Mouse (Mus musculus): Measurements from ENCODE around the gene Ppp1r10.

Ppp1r10 gene

GRCm38 (mm10) chr17:35916297-35917142 is at the start of gene Ppp1r10, which contains the start of gene Mrps18b:
Gene Ppp1r10, plus strand, starts transcription at chr17:35916434.
Gene Mrps18b, minus strand, starts transcription at chr17:35916389.
- peak; percentile 99 for DNase-seq (ENCODE audit: extremely low read depth, insufficient read length, low spot score)

- DNase-seq (ENCODE audit: extremely low read depth, insufficient read length, low spot score) = peak; percentile 64
Observed at GRCm38 (mm10) chr17:35866911-35867890, 49.0 kb upstream of the Ppp1r10 start.

GRCm38 (mm10) chr17:35868165-35868820 is 47.9 kb upstream of the Ppp1r10 start:
- peak; percentile 46 for DNase-seq (ENCODE audit: extremely low read depth, insufficient read length, low spot score)

DNA sequence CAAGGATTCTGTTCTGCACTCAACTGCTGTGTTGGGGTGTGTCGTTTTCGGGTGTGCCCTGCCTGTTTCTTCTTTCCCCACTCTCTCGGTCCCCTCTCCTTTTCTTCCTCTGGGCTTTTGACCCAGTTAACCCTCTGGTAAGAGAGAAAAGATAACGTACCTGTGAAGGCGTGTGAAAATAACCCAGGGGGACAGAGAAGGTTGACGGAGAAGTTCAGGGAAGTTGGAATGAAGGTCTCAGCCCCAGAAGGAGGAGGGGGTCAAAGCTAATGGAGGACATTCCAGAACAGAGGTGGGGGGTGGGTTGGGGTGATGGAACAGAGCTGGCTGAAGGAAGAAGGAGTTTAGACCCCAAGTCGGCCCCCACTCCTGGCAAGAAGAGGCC is 47.3 kb upstream of the Ppp1r10 start:
- no peak for DNase-seq (ENCODE audit: extremely low read depth, insufficient read length, low spot score)

- peak; percentile 62 for DNase-seq (ENCODE audit: extremely low read depth, insufficient read length, low spot score)
Observed at GRCm38 (mm10) chr17:35869346-35870067, 46.7 kb upstream of the Ppp1r10 start.

- DNase-seq (ENCODE audit: extremely low read depth, insufficient read length, low spot score) = peak; percentile 86
Observed at GRCm38 (mm10) chr17:35870151-35870883, 45.9 kb upstream of the Ppp1r10 start.

DNA sequence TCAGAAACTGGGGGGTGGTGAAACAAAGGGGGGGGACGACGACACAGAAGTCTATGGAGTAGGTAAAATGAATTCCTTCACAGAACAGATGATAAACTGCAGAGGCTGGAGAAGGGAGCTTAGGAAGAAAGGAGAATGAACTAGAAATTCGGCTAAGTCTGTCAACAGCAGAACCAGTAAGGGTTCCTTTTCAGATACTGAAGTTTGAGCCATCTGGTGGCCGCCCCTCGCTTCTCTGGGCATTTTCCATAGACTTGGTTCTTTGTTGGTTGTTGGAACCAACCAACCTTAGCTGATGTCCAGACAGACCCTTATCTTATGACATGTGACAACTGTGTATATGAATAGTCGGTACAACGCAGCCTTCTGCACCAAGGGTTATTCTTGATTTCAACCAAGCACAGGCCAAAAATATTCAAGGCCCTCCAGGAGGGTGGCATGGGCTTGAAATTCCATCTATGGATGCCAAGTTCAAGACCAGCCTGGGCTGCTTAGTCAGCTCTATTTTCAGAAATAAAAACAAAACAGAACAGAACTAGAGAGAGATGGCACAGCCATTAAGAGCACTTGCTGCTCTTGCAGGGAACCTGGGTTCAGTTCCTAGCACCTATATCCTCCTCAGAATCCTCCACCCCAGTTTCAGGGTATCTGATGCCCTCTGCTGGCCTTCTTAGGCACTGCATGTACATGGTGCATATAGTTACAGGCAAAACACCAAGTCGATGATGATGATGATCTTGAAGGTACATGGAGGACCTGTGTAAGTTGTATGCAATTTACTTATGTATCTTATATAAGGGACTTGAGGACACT is 45.1 kb upstream of the Ppp1r10 start:
- DNase-seq (ENCODE audit: extremely low read depth, insufficient read length, low spot score) = no peak

GRCm38 (mm10) chr17:35873774-35874519 is 42.3 kb upstream of the Ppp1r10 start:
- DNase-seq (ENCODE audit: extremely low read depth, insufficient read length, low spot score) = peak; percentile 81

DNA sequence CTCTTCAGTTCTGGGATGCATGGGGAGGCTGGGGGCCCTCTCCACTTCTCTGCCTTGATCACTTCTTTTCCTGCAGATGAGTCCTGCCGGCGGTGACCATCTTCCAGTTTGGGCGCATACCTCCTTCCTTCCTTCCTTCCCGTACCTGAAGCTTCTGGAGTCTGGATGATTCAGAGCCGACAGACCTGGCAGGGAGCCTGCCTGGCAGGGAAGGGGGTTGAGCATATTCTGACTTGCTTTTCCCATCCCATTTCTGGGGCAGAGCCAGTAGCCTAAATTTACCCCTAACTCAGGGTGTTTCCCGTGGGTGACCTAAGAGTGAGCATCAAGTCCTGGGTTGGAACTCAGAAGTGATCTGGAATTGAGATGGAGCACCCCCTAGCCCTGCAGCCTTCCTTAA is 41.5 kb upstream of the Ppp1r10 start:
- DNase-seq (ENCODE audit: extremely low read depth, insufficient read length, low spot score) = no peak

DNA sequence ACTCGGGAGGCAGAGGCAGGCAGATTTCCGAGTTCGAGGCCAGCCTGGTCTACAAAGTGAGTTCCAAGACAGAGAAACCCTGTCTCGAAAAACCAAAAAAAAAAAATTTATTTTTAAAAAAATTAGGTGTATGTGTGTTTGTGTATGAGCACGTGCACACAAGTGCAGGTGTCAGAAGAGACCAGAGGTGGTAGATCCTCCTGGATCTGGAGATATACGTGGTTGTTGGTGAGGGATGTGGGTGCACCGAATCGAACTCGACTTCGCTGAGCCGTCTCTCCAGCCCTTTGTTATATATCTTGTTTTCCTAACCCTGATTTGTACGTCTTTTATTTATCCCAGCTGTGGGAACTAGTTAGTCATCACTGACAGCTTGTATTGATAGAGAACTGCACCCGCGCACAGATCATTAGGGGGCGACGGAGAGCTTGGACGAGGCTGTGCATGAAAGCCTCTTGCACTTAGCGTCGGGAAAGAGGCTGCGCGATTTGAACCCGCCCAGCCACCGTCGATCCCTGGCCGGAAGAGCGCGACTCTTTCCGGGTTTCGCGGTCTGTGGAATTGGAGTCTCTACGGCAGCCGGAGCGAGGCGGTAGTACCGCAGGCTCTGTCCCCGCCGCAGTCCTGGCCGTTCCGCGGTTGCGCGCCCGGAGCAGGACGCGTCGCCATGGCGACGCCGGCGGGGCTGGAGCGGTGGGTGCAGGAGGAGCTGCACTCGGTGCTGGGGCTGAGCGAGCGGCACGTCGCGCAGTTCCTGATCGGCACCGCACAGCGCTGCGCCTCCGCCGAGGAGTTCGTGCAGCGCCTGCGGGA is 36.8 kb upstream of the Ppp1r10 start, which contains the start of gene Dhx16:
Gene Dhx16, plus strand, starts transcription at position 575 of the 813 bp plus-strand sequence.
- peak; percentile 97 for DNase-seq (ENCODE audit: extremely low read depth, insufficient read length, low spot score)

- no peak for DNase-seq (ENCODE audit: extremely low read depth, insufficient read length, low spot score)
Observed at GRCm38 (mm10) chr17:35882924-35883323, 33.3 kb upstream of the Ppp1r10 start.

DNA sequence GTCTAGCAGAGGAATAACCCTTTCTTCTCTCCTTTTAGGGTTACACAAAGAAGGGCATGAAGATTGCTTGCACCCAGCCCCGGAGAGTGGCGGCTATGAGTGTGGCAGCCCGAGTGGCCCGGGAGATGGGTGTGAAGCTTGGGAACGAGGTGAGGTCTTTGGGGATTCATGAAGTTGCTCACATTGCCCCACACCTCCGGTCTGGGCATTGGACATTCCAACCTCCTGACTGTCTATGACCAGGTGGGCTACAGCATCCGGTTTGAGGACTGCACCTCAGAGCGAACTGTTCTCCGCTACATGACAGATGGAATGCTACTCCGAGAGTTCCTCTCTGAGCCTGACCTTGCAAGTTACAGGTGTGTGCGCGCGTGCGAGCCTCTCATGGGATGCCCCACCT is 32.5 kb upstream of the Ppp1r10 start:
- DNase-seq (ENCODE audit: extremely low read depth, insufficient read length, low spot score) = no peak

DNA sequence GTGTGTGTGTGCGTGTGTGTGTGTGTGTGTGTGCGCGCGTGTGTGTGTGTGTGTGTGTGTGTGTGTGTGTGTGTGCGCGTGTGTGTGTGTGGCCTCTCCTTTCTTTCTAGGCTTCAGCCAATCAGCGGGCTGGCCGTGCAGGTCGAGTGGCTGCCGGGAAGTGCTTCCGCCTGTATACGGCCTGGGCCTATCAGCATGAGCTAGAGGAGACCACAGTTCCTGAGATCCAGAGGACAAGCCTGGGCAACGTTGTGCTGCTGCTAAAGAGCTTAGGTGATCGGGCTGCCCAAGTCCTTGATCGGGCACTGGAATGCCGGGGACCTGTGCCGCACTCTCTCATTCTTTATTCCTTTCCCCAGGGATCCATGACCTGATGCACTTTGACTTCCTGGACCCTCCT is 28.5 kb upstream of the Ppp1r10 start:
- DNase-seq (ENCODE audit: extremely low read depth, insufficient read length, low spot score) = no peak

DNA sequence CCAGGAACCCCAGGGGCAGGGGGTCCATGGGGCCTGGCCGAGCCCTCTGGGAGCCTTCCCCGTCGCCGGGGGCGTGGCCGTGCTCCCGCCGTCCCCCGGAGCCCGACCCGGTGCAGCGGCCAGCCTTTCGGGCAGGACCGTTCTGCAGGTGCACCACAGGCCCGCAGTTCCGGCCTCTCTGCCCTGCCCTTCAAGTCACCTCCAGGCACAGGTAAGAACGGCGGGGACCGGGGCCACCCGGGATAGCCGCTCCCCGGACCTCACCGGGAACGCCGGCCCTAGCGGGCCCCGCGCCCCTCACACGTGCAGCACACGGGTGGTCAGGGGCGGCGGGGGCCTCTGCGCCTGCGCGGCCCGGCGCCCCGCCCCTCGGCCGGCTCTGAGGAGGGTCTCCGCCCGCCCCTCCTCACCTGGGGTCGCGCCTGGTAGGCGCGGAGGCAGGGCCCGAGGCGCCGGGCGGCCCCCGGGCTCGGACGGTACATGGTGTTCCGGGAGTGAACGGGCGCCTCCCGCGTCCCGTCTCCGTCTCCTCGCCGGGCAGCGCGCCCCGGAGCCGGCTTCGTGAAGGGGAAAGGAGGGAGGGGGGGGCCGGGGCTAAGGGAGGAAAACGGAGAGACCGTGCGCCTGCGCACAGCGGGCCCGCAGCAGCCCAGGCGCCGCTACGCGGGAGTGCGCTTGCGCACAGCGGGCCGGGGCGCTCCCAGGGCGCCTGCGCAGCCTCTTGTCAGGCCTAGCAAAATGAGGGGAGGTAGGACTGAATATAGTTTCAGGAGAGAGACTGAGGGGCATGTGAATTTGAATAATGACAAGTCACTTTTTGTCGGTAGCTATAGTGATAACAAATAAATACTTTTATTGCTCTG is 19.2 kb upstream of the Ppp1r10 start, which contains the start of gene 2310061I04Rik:
Gene 2310061I04Rik, minus strand, starts transcription at position 651 of the 863 bp plus-strand sequence.
- peak; percentile 96 for DNase-seq (ENCODE audit: extremely low read depth, insufficient read length, low spot score)

DNA sequence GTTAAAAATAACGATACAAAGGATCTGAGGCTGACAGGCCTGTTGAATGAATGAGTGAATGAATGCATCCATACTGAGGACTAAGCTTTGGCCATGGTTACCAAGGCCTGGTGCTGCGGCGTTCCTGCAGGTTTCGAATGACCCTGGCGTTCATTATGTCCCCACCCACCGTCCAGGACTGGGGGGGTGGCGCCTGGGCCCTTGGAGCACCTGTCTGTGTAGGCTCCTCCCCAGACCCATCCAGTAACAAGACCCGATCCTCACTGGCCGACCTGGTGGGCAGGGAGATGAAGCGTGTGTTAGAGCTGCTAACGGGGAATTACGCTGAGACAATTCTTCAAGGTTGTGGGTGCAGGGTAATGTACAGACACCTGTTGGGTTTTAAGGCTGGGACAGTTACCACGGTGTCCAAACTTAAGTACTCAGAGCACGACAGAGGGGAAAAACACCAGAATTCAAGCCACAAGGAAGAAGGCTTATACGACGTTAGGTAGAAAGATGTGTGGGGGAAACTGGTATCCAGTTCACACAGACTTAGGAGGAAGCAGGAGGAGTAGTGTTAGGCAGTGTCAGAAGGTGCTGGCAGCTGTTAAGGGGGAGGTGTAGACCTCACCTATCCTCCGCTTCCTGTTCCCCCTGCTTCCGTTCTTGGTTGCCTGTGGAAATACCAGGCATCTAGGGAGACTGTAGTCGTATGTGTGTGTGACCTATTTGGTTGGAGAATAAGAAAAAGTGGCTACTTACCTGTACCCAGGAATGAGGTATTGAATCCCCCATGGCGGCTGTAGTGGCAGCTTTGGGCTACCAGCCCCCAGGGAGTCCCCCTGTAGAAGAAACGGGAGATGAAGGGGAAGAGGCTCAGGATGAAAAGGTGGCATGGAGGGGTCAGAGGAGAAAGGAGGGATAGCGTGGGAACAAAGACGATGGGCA is 18.3 kb upstream of the Ppp1r10 start:
- DNase-seq (ENCODE audit: extremely low read depth, insufficient read length, low spot score) = peak; percentile 38
